Mouse (Mus musculus) frontal cortex, postnatal 36 days (tissue): Measurements from ENCODE around the gene Impg2.
A peak's percentile ranks its signal among the peaks of the same experiment; 100 is the strongest.

Source experiments
- DNase-seq, 2 experiments: peaks; one replicate each; pipeline ENCODE4 v3.0.0; 2022; ENCODE audit warnings: low spot score in 2 of 2

Impg2 gene

GRCm38 (mm10) chr16:56204051-56204450, at the start of gene Impg2:
Impg2 (plus strand) TSS chr16:56204313.
- DNase-seq = no peak

DNA sequence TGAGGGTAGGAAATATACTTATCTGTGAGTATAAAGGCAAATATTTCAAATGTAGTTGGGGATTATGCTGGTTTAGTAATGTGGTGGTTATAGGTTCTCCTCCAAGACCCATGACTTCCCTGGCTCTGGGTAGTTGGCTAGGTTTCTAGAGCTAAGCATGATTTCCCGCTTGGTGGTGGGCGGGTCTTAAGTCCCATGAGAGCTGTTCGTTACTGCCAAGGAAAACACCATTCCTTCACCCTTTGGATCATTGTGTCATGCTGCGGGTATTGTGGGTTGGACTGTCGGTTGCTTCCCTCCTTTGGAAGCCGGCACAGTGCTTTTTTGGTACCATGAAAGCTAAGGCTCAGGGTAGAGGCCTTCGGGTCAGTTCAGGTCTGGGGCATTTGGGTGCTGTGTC, 40.6 kb upstream of the Impg2 start:
- DNase-seq = no peak

DNA sequence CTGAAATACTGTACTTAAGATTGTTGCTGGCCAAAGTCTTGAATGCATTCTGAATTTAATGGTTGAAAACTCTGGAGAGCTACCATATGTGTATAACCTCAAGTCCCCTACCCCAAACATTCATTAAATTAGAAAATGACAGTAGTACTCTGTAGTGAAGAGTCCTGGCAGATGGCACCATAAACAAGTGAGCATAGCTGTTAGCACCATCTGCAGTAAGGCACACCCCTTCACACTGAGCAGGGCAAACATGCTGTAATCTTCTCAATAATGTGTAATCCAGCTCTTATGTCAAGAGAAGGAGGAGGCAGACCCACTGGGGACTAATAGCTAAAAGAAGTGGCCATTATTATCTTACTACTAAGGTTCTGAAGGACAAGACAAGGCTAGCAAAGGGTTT, 33.9 kb upstream of the Impg2 start:
- DNase-seq = no peak

- no peak for DNase-seq
Measured at GRCm38 (mm10) chr16:56175867-56176581, 28.1 kb upstream of the Impg2 start.

- no peak for DNase-seq
Measured at GRCm38 (mm10) chr16:56186863-56187262, 17.2 kb upstream of the Impg2 start.

GRCm38 (mm10) chr16:56188198-56188597, 15.9 kb upstream of the Impg2 start:
- DNase-seq = no peak

DNA sequence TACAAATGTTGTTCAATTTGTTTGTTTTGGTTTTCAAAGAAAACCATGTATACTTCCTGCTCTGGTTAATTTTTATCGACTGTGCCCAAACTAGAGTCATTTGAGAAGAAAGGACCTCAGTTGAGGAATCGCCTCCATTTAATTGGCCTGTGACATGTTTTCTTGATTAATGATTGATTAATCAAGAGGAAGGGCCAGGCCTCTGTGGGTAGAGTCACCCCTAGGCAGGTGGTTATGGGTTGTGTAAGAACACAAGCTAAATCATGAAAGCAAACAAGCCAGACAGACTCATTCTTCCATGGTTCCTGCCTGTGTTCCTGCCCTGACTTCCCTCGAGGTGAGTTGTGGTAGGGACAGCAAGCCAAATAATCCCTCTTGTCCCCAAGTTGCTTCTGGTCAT, 8.6 kb downstream of the Impg2 start:
- DNase-seq = no peak

DNA sequence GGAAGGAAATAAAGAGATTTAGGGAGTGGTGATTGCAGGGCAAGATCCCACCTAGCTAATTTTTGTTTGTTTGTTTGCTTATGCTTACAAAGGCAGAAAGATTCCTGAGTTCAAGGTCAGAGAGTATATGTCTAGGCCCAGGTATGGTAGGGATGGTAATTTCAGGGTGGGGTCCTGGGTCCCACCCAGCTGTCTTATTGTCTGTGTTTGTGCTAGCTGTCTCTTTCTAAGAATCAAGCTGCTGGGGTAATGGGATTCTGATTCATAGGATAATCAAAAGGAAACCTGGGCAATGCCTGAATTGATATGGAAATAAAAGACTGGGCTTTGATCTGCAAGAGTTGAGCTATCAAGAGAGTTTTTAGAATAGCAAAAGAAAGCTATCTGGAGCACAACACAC, 23.6 kb downstream of the Impg2 start:
- DNase-seq = no peak

DNA sequence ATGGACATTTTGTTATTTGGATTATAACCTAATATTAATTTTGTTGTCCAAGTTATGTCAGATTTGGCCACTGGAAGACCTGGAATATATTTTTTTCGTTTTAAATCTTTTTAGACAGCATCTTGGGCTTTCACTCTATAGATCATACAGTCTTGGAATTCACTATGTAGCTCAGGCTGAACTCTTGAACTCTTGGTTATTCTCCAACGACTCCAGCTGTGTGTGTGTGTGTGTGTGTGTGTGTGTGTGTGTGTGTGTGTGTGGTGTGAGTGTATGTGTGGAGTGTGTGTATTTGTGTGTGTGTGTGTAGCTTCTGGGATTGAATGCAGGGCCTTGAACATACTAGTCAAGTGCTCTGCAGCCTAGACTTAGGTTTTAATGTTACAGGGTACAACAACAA, 25.3 kb downstream of the Impg2 start:
- DNase-seq = no peak

DNA sequence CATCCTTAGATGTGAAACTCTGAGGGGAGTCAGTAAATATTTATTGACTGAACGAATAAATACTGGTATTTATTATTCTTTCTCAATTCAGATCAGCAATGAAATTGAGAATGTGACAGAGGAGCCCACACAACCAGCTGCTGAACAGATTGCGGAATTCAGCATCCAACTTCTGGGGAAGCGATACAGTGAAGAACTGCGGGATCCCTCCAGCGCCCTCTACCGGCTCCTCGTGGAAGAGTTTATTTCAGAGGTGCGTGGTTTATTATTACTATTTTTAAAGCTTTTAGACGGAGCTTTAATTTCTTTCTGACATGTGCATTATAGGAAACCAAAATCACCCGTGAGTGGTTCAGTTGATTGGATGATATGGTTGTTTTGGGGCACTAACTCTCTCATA, 27.2 kb downstream of the Impg2 start:
- peak; percentile 8 to 26 for DNase-seq

GRCm38 (mm10) chr16:56232736-56233135, 28.6 kb downstream of the Impg2 start:
- no peak for DNase-seq

DNA sequence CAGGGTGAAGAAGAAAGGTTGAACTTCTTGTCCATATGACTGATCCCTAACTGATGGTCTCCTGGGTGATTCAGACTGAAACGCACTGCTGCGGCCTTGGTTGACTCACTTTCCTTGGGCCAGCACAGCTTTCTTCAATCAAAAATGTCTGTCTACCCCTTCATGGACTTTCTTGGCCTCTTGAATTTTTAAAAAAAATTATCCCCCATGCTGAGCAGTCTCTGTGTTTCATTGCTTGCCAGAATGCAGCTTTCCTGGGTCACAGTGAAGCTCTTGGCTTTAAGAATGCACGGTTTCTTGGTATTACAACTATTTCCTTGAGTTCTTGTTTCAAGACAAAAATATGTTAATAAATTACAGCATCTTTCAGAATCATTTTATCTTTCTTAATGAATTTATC, 41.9 kb downstream of the Impg2 start:
- no peak for DNase-seq

GRCm38 (mm10) chr16:56273917-56274316, 69.8 kb downstream of the Impg2 start:
- DNase-seq = no peak

DNA sequence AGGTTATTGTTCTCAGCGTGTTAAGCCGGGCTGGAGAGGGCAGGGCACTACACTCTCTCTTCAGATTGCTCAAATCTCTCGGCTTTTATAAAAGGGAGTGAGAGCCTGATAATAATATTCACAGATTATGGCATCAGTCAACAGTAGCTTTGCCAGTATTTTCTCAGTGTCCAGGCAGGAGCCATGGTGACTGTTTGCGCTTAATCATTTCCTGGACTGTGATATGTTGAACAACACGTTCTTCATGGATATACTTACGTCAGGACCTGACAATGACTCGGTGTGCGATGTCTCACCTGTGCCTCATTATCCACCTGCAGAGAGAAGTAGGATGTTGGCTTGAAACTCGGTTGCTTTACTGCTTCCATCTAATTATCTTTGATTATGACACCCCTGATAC, 74.9 kb downstream of the Impg2 start:
- no peak for DNase-seq

DNA sequence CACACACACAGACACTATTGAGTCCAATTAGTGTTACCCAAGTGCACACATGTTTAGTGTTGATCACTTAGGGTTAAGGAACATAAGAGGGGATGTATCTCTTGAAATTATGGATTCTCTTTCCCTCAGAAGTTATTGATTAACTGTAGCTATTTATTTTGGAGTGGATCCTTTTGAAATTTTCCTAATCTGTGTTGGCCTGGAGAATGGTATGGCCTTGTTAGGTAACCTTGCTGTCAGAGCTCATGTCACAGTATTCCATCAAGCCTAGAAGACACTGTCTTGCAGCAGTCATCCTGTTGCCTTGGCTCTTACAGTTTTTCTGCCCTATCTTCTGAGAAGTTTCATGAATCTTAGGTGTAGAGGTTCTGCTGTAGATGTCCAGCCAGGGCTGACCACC, 75.6 kb downstream of the Impg2 start:
- no peak for DNase-seq

DNA sequence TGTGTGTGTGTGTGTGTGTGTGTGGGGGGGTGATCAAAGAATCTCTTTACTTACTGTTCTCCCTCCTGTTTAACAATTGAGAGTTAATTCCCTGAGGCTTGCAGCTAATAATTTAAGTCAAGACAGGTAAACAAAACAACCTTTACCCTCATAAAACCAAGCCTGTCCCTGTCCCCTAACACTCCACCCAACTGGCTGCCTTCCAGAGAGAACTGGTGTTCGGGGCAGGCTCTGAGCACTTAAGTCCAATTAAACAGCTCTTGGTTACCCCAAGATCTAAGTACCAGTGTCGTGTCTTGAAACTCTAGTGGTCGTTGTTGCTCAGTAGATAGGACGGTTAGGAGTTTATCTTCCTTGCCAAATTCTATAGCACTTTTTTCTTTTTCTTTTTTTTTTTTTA, 77.2 kb downstream of the Impg2 start:
- no peak for DNase-seq

DNA sequence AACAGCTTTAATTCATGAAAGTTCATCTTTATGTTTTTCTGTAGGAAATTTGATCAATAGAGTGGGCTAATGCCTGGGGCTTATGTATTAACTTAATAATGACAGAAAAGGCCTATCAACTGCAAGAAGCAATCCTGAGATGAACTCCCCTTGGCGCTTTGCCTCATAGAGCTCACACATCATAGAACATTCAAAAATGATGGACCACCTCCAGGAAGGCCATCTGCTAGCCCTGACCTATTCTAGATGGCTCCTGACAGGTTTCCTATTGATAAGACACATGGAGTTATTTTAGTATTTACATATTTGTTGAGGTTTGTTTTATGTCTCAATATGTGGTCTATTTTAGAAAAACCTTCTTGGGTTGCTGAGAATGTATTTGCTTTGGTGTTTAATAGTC, 79.2 kb downstream of the Impg2 start:
- DNase-seq = no peak

GRCm38 (mm10) chr16:56283873-56284272, 79.8 kb downstream of the Impg2 start:
- DNase-seq = no peak

DNA sequence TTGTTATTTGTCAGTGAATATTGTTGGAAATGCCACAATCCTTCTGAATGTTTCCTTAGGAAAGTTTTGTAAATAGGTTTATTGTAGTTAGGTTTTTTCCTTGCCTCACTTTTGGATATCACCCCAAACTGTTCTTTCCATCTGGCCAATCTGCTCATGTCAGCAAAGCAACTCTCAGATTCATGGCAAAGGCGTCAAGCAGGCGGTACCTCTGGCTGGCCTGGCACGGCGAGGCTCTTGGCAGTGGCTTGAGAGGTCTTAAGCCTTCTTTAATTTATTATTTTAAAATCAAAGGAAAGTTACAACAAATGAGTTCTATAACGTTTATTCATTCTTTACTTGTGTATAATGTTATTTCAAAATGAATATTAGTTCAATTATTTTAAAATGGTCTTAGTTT, 82.0 kb downstream of the Impg2 start:
- DNase-seq = no peak

- no peak for DNase-seq
Measured at GRCm38 (mm10) chr16:56286977-56287376, 82.9 kb downstream of the Impg2 start.

- DNase-seq = no peak
Measured at GRCm38 (mm10) chr16:56294887-56295286, 90.8 kb downstream of the Impg2 start.

DNA sequence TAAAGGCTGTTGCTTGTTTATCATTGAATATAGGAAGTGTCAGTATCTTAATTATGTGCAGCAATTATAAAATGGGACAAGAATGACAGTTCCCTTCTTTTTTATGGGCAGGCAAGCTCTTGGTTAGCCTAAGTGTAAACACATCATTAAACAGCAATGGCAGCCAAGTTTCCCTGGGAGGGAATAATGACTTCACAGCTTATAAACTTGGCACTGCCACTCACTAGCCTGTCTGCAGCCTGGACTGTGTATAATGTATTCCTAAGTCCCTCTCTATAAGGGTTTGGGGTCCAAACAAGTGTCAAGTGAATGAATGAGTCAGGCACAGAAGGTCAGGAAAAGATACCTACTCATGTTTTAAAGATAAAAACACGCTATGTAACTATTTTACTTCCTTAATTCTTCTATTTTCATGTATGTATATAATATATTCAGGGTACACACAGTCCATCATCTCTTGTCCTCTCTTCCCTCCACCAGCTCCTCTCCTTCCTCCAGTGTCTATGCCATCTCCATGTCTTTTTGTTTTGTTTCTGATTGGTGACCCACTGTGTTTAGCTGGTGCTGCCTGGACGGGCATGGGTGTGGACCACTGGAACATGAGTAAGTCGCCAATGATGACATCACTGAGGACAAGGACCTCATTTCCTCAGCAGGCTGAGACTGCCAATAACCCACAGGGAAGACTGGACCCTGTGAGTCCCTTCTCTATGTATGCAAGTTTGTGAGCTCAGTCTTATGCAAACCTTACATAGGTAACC, 92.0 kb downstream of the Impg2 start:
- no peak for DNase-seq

GRCm38 (mm10) chr16:56298248-56298647, 94.1 kb downstream of the Impg2 start:
- no peak for DNase-seq

- DNase-seq = no peak
Measured at GRCm38 (mm10) chr16:56298836-56299235, 94.7 kb downstream of the Impg2 start.
